Mouse (Mus musculus): ENCODE data around the gene AU041133.
"Not testable (repeated sequence)": the region's sequence is repeated elsewhere in the genome, so short reads cannot be mapped to it uniquely, and the experiment has no call there.

The AU041133 gene

GRCm38 (mm10) chr10:82127850-82128401 lies at the start of gene AU041133:
TSS of gene AU041133 (plus strand) at chr10:82128013.
- peak; percentile 86 for DNase-seq

- DNase-seq, result peak; percentile 51
These were observed 44.8 kb upstream of the AU041133 start, which contains the start of gene BC024063 for GRCm38 (mm10) chr10:82082728-82083621. TSS of gene BC024063 (plus strand) at chr10:82083353.

- not testable (repeated sequence) for DNase-seq
These were observed 44.2 kb upstream of the AU041133 start for GRCm38 (mm10) chr10:82083622-82083971.

- no peak for DNase-seq
These were observed 10.6 kb upstream of the AU041133 start for GRCm38 (mm10) chr10:82117206-82117605.

GRCm38 (mm10) chr10:82145282-82145681 lies 17.5 kb downstream of the AU041133 start:
- DNase-seq, result no peak

GRCm38 (mm10) chr10:82147571-82147970 lies 19.8 kb downstream of the AU041133 start:
- no peak for DNase-seq

GRCm38 (mm10) chr10:82167777-82168176 lies 40.0 kb downstream of the AU041133 start:
- no peak for DNase-seq

GRCm38 (mm10) chr10:82169776-82170175 lies 42.0 kb downstream of the AU041133 start:
- DNase-seq, result no peak

GRCm38 (mm10) chr10:82170808-82171207 lies 43.0 kb downstream of the AU041133 start:
- peak; percentile 7 for DNase-seq

- peak; percentile 58 for DNase-seq
These were observed 50.6 kb downstream of the AU041133 start for GRCm38 (mm10) chr10:82178257-82179064.
